Mouse (Mus musculus): ENCODE results near the gene Nfs1.
A peak's percentile ranks its signal among the peaks of the same experiment; 100 is the strongest.

DNA sequence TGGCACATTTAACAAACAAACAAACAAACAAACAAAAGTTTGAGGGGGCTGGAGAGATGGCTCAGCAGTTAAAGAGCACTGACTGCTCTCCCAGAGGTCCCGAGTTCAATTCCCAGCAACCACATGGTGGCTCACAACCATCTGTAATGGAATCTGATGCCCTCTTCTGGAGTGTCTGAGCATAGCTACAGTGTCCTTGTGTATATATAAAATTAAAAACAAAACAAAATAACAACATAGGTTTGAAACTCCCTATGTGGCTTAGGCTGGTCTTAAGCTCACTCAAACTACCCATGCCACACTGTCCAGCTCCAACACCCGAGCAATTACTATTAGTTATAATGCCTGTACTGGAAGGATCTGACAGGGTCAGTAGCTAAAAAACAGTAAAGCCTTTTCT, 1.2 kb downstream of the Nfs1 start:
- TF ChIP-seq JUND (conservative IDR thresholded peaks at IDR 0.05; ENCODE audit: low read depth, low read length) (no peak), CTCF (conservative IDR thresholded peaks at IDR 0.05 in 1 of 2, IDR thresholded peaks at IDR 0.05 in 1 of 2; ENCODE audit: low read depth in 2 of 2, low read length in 2 of 2) (peak in 1 of 2 experiments; percentile 33; a peak in 3 of 4 replicates), EP300 (IDR thresholded peaks at IDR 0.05; ENCODE audit: low read length) (no peak), MAX (IDR thresholded peaks at IDR 0.05; ENCODE audit: low read length) (no peak), KAT2A (IDR thresholded peaks at IDR 0.05; ENCODE audit: insufficient replicate concordance, low read length) (no peak), POLR2AphosphoS2 (IDR thresholded peaks at IDR 0.05; ENCODE audit: low read depth, low read length) (no peak), MAFK (IDR thresholded peaks at IDR 0.05; ENCODE audit: insufficient replicate concordance, low read length) (no peak), POLR2A (IDR thresholded peaks at IDR 0.05; ENCODE audit: low read depth, low read length) (no peak), PAX5 (IDR thresholded peaks at IDR 0.05; ENCODE audit: low read length) (no peak), ZC3H11A (IDR thresholded peaks at IDR 0.05; ENCODE audit: low read depth, low read length) (no peak)

All from CH12.LX (cell line).